Mouse (Mus musculus): ENCODE measurements around the gene Sox1. TPM values are rescaled to one million over a fixed set of nuclear protein-coding genes. Genes with fewer than 3 reads are reported as not detected.

Gene Sox1
- polyA plus RNA-seq, 1 experiment: not detected

DNA sequence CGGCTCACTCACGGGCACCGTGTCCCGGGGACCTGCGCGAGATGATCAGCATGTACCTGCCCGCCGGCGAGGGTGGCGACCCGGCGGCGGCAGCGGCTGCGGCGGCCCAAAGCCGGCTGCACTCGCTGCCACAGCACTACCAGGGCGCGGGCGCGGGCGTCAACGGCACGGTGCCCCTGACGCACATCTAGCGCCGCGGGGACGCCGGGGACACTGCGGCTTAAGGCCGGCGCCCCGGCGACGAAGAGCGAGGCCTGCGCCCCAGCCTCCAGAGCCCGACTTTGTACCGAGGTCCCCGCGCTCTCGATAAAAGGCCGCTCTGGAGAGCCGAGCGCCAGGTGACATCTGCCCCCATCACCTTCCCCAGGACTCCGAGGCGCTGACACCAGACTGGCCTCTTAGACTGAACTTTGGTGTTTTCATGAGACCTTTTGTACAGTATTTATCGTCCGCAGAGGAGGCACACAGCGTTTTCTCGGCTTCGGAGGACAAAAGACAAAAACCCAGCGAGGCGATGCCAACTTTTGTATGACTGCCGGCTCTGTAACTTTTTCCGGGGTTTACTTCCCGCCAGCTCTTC is 2.3 kb downstream of the Sox1 start:
- TF ChIP-seq GATA1 (IDR thresholded peaks at IDR 0.05; ENCODE audit: low read length): no peak

DNA sequence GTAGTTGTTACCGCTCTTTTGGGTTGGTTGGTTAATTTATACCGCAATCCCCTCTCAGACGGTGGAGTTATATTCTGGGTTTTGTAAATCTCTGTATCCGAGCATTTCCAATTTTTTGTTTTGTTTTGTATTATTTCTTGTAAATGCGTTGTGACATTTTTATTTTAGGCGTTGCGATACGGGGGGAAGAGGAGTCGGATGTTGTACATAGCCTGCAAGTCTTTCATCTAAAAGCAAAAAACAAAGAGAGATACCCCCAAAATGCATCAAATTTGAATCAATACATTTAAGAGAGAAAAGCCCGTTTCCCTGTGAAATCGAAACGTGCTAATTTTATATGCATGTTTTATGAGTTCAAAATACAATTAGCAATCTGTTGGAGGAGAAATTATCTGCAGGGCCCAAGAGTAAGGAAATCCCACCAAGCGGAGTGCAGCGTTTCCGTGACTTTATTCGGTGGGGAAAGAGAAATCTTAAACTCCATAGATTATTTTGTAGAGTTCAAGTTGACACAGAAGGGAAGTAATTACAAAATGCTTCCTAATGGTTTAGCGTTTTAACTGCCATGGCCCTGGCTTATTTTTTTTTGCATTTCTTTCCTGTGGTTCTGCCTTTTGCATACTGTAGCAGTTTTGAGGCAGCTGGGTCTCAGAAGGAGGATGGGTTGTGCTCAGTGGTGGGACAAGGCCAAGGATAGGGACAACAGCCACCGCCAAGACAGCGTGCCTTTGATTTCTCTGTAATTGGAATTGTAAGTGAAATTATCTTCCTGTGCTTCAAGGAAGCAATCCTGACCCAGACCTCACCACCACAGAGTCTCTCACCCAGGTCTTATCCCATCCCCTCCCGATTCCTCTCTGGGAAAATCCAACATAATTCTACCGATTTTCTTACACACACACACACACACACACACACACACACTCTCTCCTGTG is 3.2 kb downstream of the Sox1 start:
- TF ChIP-seq GATA1 (IDR thresholded peaks at IDR 0.05; ENCODE audit: low read length): no peak

DNA sequence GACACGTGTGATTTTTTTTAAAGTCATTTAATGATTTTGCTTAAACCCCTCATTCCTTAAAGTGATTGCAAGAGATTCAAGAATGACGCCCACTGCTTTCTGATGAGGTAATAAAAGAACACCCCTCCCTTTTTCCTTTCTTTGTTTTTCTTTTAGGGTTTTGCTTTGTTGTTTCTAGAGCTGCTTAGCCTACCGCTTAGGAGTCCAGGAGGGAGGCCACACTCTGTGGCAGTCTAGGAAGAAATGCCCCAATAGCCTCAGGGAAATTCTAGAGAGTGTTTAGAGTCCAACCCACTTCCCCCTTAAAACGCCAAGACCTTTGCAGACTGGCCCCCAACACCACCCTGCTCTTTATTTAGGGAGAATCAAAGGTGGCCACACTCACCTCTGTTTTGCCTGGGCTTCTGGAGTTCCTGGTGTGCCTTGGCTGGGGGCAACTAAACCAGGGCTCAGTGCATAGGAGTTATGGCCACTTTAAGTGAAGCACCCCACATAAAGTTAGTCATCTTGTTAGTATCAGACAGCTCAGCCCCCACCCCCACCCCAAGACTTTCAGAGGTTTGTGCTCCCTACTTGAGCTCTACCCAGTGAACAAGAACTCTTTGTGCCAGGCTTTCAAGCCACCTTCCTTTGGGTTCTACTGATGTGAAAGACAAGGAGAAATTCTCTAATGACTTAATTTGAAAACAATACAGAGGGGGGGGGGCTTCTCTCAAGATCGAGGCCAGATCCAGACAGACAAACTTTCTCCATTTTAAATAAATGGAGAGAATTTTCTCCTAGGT is 4.5 kb downstream of the Sox1 start:
- TF ChIP-seq GATA1 (IDR thresholded peaks at IDR 0.05; ENCODE audit: low read length): no peak

DNA sequence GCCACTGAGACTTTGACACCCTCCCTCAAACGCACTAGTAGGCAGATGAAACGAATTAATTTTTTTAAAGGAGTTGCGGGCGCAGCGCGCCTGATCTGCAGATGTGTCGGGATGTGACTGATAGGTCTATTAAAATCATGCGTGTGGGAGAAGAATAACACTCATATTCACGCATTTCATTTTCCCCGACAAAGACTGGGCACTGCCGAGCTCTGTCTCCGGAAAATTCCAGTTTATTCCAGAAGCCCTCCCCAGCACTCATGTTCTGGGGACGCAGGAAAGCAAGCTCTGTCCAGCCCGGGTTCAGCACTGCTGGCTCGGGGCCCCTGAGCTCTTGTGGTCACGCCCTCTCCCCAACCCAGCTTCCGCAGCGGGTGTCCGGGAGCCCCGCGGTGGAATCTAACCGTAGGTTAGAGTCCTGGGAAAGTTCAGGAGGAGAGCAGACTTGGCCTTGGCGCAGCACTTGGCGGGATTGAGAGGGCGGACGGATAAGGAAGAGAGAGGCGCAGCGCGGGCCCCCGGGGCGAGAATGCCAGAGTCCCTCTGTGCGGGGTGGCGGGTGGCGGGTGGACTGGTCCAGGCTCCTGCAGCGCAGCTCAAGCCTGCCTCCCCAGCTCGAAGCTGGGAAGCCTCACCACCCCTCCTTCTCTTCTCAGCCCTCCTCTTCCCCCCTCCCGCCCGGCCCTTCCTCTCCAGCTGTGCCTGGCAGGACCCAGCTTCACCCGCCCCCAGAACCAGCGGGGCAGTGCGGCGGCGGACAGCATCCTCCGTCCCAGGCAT is 5.7 kb downstream of the Sox1 start:
- TF ChIP-seq GATA1 (IDR thresholded peaks at IDR 0.05; ENCODE audit: low read length): no peak

DNA sequence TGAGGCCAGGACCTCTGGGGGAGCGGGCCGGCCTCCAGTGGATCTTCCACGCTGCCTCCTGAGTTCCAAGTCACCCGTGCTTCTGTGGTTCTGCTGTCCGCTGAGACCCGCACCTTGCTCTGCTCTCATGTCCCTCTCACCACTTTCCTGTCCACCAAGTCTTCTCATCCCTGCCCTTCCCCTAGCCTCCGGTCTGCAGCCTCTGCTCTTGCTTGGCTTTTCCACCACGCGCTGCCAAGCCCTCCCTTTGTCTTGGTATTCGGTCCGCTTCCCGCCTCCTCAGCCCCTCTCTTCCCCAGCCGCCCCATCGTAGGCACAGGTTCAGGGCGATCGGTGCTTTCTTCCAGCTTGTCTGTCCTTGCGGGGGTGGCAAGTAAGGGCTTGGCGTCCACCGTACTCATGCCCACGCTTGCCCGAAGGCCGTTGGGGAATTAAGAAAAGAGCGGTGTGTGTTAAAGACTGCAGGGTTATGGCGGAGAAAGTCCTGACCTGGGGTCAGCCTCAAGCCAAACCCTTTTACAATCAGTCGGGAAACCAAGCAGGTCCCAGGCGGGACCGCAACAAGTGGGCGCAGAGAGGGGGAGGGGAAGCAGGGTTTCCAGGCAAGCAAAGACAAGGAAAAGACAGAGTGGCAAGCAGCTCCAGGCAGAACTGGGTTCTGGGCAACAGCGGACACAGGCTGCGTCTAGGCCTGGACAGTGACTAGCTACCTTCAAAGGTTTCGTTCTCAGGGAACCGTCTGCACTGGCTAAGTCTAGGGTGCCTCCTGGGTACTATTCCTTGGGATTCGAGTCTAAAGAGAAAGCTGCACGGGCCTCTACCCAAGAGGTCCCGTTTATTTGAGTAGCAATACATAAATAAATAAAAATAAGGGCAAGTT is 6.5 kb downstream of the Sox1 start:
- TF ChIP-seq GATA1 (IDR thresholded peaks at IDR 0.05; ENCODE audit: low read length): no peak

DNA sequence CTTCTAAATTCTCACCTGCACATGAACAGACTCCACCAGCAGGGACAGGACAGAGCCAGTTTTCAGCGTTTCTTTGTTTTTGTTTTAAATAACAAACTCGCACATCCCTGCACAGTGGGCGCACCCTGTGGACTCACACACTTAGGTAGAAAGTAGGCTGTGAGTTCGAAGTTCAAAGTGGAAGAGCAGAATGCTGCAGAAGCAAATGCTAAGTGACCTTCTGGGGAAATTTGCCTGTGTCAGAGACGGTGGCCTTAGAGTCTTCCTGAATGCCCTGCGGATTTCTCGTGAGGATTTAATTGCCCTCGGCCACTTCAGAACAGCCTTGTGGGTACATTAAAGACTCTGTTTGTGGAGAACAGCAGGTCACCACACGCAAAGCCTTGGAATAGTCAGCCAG is 7.6 kb downstream of the Sox1 start:
- TF ChIP-seq GATA1 (IDR thresholded peaks at IDR 0.05; ENCODE audit: low read length): no peak

DNA sequence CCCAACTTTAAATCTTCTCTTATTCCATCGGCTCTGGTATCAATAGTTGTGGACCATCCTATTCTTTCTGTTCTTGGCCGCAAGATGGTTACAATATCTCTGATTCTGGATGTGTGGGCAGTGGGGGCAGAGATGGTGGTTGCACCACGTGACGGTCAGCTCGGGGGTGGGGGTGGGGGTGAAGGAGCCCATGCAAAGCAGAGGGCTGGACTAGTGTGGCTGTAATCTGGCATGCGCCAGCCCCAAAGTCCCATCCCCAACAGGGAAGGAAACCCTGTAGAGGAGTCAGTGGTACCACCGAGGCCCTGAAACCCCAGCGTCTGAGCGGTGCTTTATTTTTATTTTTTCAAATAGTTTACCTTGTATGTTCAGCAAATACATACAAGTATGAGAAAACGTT is 12.9 kb downstream of the Sox1 start:
- TF ChIP-seq GATA1 (IDR thresholded peaks at IDR 0.05; ENCODE audit: low read length): no peak

DNA sequence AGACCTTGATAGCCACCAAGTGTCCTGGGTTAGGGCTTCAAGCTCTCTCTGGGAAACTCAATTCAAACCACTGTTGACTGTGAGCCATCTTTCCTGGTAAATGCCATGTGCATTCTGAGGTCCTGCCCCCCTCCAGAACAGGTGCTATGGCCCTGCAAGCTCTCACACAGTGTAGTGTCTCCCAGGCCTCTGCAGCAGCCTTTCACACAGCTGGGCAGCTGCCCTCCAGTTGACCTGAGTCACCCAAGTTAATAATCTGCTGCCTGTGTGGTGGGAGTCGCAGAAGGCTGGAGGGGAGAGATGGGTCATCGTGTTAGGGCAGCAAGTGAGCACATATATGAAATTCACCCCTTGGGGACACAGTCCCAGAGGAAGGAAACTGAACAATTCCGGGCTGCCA is 14.9 kb downstream of the Sox1 start:
- TF ChIP-seq GATA1 (IDR thresholded peaks at IDR 0.05; ENCODE audit: low read length): no peak

DNA sequence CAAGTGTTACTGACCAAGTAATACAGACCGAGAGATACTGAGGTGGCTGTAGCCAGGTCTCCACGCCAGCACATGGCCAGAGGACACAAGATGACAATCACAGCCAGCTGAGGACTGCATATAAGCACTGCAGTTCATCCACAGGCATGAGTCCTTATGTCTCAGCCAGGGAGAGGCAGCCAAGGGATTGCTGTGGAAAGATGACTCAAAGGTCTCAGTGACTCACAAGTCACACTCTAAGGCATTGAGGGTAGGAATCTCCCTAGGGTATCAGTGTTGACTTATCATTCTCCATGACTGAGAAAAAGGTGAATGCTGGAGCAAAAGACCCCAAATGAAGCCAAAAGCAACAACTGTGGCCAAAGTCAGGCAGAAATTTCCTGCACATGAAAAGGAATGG is 22.0 kb downstream of the Sox1 start:
- no peak for TF ChIP-seq GATA1 (IDR thresholded peaks at IDR 0.05; ENCODE audit: low read length)

DNA sequence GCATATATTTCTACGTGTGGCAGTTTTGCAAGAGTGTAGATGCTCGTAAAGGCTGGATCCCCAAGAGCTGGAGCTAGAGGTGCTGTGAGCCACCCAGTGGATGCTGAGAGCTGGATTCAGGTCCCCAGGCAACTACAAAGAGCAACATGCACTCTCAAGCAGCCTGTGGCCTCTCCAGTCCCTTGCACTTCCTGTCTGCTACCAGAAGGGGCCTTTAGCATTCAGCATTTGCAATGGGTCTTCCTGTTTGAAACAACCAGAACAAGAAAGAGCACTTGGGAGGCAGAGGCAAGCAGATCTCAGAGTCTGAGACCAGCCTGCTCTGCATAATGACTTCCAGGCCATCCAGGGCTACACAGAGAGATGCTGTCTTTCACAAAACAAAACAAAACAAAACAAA is 25.4 kb downstream of the Sox1 start:
- TF ChIP-seq GATA1 (IDR thresholded peaks at IDR 0.05; ENCODE audit: low read length): no peak

DNA sequence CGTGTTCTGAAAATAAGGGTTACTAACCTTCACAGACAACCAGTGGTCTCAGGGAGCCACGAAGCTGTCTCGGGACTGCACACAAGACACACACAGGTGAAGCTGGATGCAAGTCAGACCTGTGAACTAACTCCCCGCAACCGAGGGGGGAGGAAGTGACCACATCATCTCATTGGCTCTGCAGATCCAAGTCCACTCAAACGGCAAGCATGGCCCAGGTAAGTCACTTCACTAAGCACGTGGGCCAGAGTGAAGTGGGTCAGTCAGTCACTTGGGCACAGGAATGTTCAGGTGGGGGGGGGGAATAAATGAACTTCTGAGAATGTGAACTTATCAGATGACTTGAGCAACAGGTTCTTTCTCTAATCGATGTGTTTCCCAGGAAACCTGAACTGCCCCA is 30.8 kb downstream of the Sox1 start:
- no peak for TF ChIP-seq GATA1 (IDR thresholded peaks at IDR 0.05; ENCODE audit: low read length)

DNA sequence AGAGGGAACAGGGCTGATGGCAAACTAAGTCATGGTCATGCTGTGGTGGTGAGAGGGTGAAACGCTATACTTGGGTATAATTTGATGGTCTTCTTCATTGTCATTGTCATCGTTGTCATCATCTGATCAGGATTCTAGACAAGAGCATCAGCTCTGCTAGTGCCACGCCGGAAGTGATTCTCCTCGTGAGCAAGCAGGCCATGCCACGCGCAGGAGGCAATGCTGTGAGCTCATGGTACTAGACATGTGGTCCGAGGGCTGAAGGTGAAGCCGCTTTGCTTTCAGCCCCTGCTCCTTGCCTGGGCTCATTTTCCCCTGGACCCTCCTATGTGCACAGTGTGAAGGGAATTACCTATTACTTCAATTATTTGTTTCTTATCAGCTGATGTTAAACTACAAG is 32.3 kb downstream of the Sox1 start:
- TF ChIP-seq GATA1 (IDR thresholded peaks at IDR 0.05; ENCODE audit: low read length): no peak

DNA sequence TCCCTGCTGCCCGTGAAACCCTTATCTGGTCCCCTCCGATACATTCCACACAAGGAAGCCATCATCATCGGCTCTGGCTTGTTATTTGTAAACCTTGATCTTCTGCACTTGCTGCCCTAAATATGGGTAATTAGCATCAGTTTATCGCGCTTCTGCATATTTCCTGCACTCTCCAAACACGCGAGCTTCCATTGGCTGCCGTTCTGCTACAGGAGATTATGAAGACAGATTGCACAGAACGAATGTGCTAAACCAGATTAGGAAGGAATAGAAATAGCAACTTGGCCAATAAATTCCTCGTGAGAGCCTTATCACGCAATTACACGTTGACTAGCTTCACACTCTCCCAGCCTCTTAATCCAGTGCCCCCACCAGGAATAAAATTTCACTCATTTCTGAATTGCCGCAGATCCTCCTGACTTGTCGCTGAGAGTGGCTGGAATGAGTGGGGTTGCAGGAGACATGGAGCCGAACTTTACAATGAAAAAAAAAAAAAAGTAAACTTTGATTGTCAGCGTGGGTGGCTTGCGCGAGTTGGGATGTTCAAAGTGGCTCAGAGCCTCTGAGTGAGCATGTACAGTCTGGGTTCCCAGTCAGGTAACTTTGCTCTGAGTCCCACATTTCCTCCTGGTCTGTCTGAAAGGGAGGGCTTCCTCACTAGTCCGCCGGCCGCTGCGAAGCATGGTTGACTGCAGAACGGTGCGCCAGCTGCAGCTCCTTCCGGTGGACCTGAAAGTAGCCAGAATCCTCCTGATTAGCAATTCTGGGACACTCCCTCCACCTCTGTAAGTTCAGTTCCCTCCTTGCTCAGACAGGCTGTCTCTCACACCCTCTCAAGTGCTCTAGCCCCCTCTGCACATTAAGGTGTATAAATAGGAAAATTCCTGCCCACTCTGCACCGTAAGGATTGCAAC is 33.0 kb downstream of the Sox1 start:
- no peak for TF ChIP-seq GATA1 (IDR thresholded peaks at IDR 0.05; ENCODE audit: low read length)

Measured in G1E-ER4 (cell line).